Mouse (Mus musculus) intestine, embryonic 16.5 days (tissue): ENCODE results near the gene Trpm3. TPM values are rescaled to one million over a fixed set of nuclear protein-coding genes. Genes with fewer than 3 reads are reported as not detected.

Source experiments
- ATAC-seq: fragments of 200-750 bp; cut with Nextera tagmentation; 2 replicates; pipeline ENCODE4 v1.8.0; 2017; ENCODE audit warnings: moderate TSS enrichment, moderate library complexity
- H3K27ac ChIP-seq: fragments of 300-500 bp; sonication (generic); 2 replicates; pipeline ENCODE4 v1.5.1; 2014; ENCODE audit warnings: mild to moderate bottlenecking, low read length
- H3K27me3 ChIP-seq: fragments of 300-500 bp; sonication (generic); replicated peaks from 2 replicates; pipeline ENCODE4 v1.6.1; 2014; ENCODE audit warnings: low read length, control low read depth, mixed read lengths; ENCODE audit not compliant: control insufficient read depth, insufficient read depth
- H3K36me3 ChIP-seq: fragments of 300-500 bp; sonication (generic); 2 replicates; pipeline ENCODE4 v1.6.1; 2014; ENCODE audit warnings: low read length, control low read depth; ENCODE audit not compliant: control insufficient read depth, insufficient read depth
- H3K4me1 ChIP-seq: fragments of 300-500 bp; sonication (generic); 2 replicates; pipeline ENCODE4 v1.6.1; 2014; ENCODE audit warnings: low read length, control low read depth, mixed read lengths; ENCODE audit not compliant: control insufficient read depth, insufficient read depth
- H3K4me2 ChIP-seq: fragments of 300-500 bp; sonication (generic); 2 replicates; pipeline ENCODE4 v1.6.1; 2014; ENCODE audit warnings: low read depth, low read length, control low read depth
- H3K4me3 ChIP-seq: fragments of 300-500 bp; sonication (generic); 2 replicates; pipeline ENCODE4 v1.5.1; 2014; ENCODE audit warnings: mild to moderate bottlenecking, low read length
- H3K9ac ChIP-seq: fragments of 300-500 bp; sonication (generic); 2 replicates; pipeline ENCODE4 v1.6.1; 2014; ENCODE audit warnings: low read depth, low read length
- H3K9me3 ChIP-seq: fragments of 300-500 bp; sonication (generic); 2 replicates; pipeline ENCODE4 v1.6.1; 2016; ENCODE audit warnings: low read length, control low read depth; ENCODE audit not compliant: control insufficient read depth
- WGBS: fragments of 180-500 bp; shearing (Covaris S2); extraction: QIAGEN DNeasy Blood & Tissue Kit; methylation state at CpG from one replicate; pipeline ENCODE4 v1.1.7; 2014; 5-methylcytosine and 5-hydroxymethylcytosine counted together
- polyA plus RNA-seq: library from polyadenylated mRNA; unstranded; fragments of >200 nt; fragmentation: Nextera tagmentation; extraction: Ambion mirVana; gene quantifications from 2 replicates; pipeline ENCODE4 v1.2.1, GENCODE M21; 2015

The Trpm3 gene
- polyA plus RNA-seq, 1 experiment from 2014 or later, result 0.27 TPM

- H3K9me3 ChIP-seq, result no peaks in the 10 kb centered on the region
- no peak for ATAC-seq
Measured at GRCm38 (mm10) chr19:22730971-22731370, 592.1 kb downstream of the Trpm3 start.

DNA sequence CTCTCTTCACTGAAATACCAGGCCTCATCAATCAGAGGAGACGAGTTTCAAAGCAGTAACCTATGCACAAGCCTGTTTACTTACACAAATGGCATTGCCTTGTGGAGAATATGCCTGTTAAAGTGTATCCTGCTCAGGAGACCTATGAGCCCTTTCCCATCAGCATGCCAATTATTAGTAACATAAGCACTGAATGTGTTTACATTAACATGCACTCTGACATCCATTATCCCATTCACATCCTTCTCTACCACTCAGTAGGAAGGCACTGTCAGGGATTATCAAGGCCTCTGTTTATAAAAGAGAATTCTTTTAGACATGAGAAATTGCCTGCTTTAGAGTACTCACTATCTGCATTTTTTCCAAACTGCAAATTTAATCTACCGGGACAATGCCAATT lies 598.0 kb downstream of the Trpm3 start:
- WGBS, result 39% methylated on average over 2 of the region's 2 CpGs

More at GRCm38 (mm10) chr19:22730971-22731370, 592.1 kb downstream of the Trpm3 start:
- no peak overlapping the region for H3K4me2 ChIP-seq
- H3K27ac ChIP-seq, result no peak overlapping the region
- H3K27me3 ChIP-seq, result no peaks in the 10 kb centered on the region
- H3K4me1 ChIP-seq, result no peaks in the 10 kb centered on the region
- H3K36me3 ChIP-seq, result no peaks in the 10 kb centered on the region
- H3K4me3 ChIP-seq, result no peak overlapping the region
- H3K9ac ChIP-seq, result no peak overlapping the region

GRCm38 (mm10) chr19:22739240-22739639 lies 600.4 kb downstream of the Trpm3 start:
- no peaks in the 10 kb centered on the region for H3K9me3 ChIP-seq
- H3K27me3 ChIP-seq, result no peaks in the 10 kb centered on the region
- no peak overlapping the region for H3K9ac ChIP-seq
- H3K36me3 ChIP-seq, result no peaks in the 10 kb centered on the region
- H3K4me1 ChIP-seq, result no peaks in the 10 kb centered on the region
- H3K4me2 ChIP-seq, result no peak overlapping the region
- WGBS, result 71% methylated on average over 3 of the region's 3 CpGs
- H3K27ac ChIP-seq, result no peak overlapping the region
- ATAC-seq, result no peak
- no peak overlapping the region for H3K4me3 ChIP-seq

More for the DNA sequence above, 598.0 kb downstream of the Trpm3 start:
- Histone ChIP-seq H3K4me3 (no peak overlapping the region), H3K4me1 (no peaks in the 10 kb centered on the region), H3K9me3 (no peaks in the 10 kb centered on the region), H3K36me3 (no peaks in the 10 kb centered on the region), H3K4me2 (no peak overlapping the region), H3K27ac (no peak overlapping the region), H3K9ac (no peak overlapping the region), H3K27me3 (no peaks in the 10 kb centered on the region)
- ATAC-seq, result no peak

DNA sequence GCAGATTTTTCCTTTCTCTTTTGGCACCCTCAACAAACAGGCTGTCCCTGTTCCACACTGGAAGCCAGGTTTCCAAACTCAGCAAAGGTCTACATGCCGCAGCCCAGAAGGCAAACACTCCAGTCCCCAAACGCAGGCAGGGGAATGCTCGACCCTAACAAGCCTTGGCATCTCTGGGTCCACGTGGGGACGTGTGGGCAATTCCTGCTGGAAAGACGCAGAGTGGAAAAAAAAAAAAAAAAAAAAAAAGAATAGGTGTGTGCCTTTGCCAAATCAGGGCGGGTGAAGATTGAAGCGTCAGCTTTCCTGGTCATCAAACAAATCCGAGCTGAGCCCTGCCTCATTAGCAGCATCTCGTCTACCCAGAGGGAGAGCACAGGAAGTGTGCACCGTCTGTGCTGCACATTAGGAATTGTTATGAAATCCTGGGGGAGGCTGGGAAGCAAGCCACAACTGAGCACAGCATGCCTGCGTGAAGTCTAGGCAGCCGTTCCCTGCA lies 614.5 kb downstream of the Trpm3 start:
- H3K36me3 ChIP-seq, result no peaks in the 10 kb centered on the region
- 45% methylated on average over 13 of the region's 13 CpGs for WGBS
- H3K9ac ChIP-seq, result no peak overlapping the region
- H3K4me2 ChIP-seq, result no peak overlapping the region
- H3K9me3 ChIP-seq, result no peaks in the 10 kb centered on the region
- no peak overlapping the region for H3K27ac ChIP-seq
- no peak for ATAC-seq
- H3K4me1 ChIP-seq, result no peaks in the 10 kb centered on the region
- H3K27me3 ChIP-seq, result no peaks in the 10 kb centered on the region
- no peak overlapping the region for H3K4me3 ChIP-seq

DNA sequence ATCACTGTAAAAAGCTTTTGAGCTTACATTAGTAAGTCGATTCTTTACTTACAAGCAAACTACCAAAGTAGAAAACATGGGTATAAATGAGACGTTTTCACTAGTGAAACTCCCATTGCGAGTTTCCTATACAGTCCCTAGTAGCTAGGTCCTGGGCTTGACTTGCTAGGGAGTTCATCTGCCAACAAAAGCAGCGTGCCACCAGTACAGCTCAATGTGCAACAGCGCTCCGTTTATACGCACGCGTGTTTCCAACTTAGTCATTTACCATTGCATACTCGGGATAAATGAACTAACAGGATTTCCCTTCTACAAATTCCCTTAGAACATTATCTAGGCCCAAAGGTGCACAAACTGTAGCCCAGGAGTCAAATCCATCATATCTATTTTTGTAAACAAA lies 615.2 kb downstream of the Trpm3 start:
- H3K36me3 ChIP-seq, result no peaks in the 10 kb centered on the region
- no peak overlapping the region for H3K4me2 ChIP-seq
- H3K27ac ChIP-seq, result no peak overlapping the region
- H3K9me3 ChIP-seq, result no peaks in the 10 kb centered on the region
- no peak for ATAC-seq
- H3K4me3 ChIP-seq, result no peak overlapping the region
- no peaks in the 10 kb centered on the region for H3K4me1 ChIP-seq
- no peaks in the 10 kb centered on the region for H3K27me3 ChIP-seq
- no peak overlapping the region for H3K9ac ChIP-seq
- WGBS, result 88% methylated on average over 10 of the region's 10 CpGs

DNA sequence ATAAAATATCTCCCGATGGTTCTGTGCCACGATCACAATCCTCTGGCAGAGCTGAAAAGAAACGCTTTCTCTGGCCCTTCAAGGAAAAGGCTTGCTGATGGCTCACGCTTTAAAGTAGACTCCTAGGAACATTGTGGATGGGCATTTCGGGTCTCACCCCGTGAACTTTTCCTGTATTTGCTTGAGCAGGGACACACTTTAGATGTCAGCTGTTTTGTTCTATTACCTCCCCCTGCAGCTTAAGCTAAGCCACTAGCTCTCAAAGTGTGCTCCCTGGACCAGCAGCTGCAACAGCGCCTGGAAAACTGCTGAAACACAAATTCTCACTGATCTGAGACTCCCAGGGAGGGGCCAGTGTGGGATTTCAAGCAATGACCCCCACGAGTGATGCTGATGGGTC lies 615.7 kb downstream of the Trpm3 start:
- WGBS, result 76% methylated on average over 8 of the region's 8 CpGs
- no peak for ATAC-seq
- Histone ChIP-seq H3K4me2 (no peak overlapping the region), H3K27ac (no peak overlapping the region), H3K9ac (no peak overlapping the region), H3K4me3 (no peak overlapping the region), H3K9me3 (no peaks in the 10 kb centered on the region), H3K27me3 (no peaks in the 10 kb centered on the region), H3K4me1 (no peaks in the 10 kb centered on the region), H3K36me3 (no peaks in the 10 kb centered on the region)

- Histone ChIP-seq H3K9me3 (no peaks in the 10 kb centered on the region), H3K36me3 (no peaks in the 10 kb centered on the region), H3K4me2 (no peak overlapping the region), H3K9ac (no peak overlapping the region), H3K4me3 (no peak overlapping the region), H3K27me3 (no peaks in the 10 kb centered on the region), H3K4me1 (no peaks in the 10 kb centered on the region), H3K27ac (no peak overlapping the region)
- no peak for ATAC-seq
- WGBS, result 80% methylated on average over 2 of the region's 2 CpGs
Measured at GRCm38 (mm10) chr19:22758496-22758895, 619.6 kb downstream of the Trpm3 start.

GRCm38 (mm10) chr19:22768242-22768641 lies 629.4 kb downstream of the Trpm3 start:
- no peak overlapping the region for H3K9ac ChIP-seq
- no peak overlapping the region for H3K4me3 ChIP-seq
- no peak for ATAC-seq
- 71% methylated on average over 3 of the region's 3 CpGs for WGBS
- no peaks in the 10 kb centered on the region for H3K27me3 ChIP-seq
- H3K36me3 ChIP-seq, result no peaks in the 10 kb centered on the region
- H3K27ac ChIP-seq, result no peak overlapping the region
- no peaks in the 10 kb centered on the region for H3K9me3 ChIP-seq
- H3K4me2 ChIP-seq, result no peak overlapping the region
- H3K4me1 ChIP-seq, result no peaks in the 10 kb centered on the region

DNA sequence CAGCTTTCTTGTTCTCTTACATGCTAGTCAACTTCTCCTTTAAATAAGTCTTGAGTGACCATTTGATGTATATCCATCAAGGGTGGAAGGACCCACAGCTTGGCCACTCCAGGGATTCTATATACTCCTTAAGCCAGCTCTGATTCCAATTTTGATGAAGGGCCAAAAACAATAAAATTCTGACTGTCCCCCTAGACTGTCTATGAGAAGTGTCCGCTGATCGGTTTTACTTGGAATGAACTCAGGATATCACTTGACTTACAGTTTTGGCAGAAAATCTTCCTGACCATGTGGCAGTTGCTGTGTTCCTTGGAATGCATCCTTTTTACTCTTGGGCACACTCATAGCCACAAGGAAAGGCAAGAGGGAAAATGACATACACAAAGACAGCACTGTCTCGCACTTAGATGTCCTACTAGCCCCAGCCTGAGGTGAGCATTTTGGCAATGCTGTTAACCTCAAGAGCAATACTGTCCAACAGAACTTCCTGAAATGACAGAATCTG lies 636.4 kb downstream of the Trpm3 start:
- Histone ChIP-seq H3K27ac (no peak overlapping the region), H3K9ac (no peak overlapping the region), H3K27me3 (no peaks in the 10 kb centered on the region), H3K9me3 (no peaks in the 10 kb centered on the region), H3K4me2 (no peak overlapping the region), H3K4me1 (no peaks in the 10 kb centered on the region), H3K4me3 (no peak overlapping the region), H3K36me3 (no peaks in the 10 kb centered on the region)
- WGBS, result 86% methylated on average over 3 of the region's 3 CpGs
- no peak for ATAC-seq

DNA sequence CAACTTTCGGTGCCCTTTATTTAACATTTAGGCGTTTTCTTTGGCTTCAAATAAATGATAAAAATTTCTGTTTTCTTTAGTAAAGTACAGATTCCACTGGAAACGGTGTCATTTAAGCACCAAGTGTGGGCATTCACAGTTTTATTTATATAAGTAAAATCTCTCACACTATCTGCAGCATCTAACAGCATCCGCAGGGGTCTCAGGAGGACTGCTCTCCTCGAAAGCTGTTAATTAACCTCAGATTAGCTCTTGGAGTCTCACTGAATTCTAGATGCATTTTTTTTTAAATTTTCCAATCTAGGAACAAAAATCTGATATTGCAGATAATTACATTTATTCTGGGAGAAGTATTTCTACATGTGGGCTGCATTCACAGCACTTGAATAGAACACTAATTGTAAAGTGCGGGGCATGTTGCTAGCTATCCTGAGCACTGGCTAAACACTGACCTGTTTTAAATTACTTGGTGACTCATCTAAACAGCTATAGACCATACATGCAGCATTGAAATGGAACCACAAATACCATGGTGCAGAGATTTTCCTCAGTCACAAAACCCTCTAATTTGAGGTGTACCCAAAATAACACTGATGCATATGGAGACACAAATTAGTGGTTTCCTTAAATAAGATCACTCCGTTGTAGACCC lies 641.5 kb downstream of the Trpm3 start:
- Histone ChIP-seq H3K4me2 (no peak overlapping the region), H3K4me1 (no peaks in the 10 kb centered on the region), H3K9me3 (no peaks in the 10 kb centered on the region), H3K4me3 (no peak overlapping the region), H3K27me3 (no peaks in the 10 kb centered on the region), H3K36me3 (no peaks in the 10 kb centered on the region), H3K27ac (no peak overlapping the region), H3K9ac (no peak overlapping the region)
- ATAC-seq, result no peak
- 82% methylated on average over 7 of the region's 7 CpGs for WGBS
